Mouse (Mus musculus) embryonic facial prominence, embryonic 11.5 days (tissue): ENCODE data around the gene Zbp1. TPM values are rescaled to one million over a fixed set of nuclear protein-coding genes. Genes with fewer than 3 reads are reported as not detected.

Source experiments
- ATAC-seq: fragments of 200-750 bp; cut with Nextera tagmentation; replicated peaks from 2 replicates; pipeline ENCODE4 v1.8.0; 2017; ENCODE audit warnings: low read depth; ENCODE audit not compliant: insufficient number of reproducible peaks, low FRiP score, low TSS enrichment
- DNase-seq: peaks from one replicate; pipeline ENCODE4 v3.0.0-alpha.2; 2015; ENCODE audit warnings: low spot score
- H3K27ac ChIP-seq: fragments of 300-500 bp; sonication (generic); replicated peaks from 2 replicates; pipeline ENCODE4 v1.5.1; 2014; ENCODE audit warnings: mild to moderate bottlenecking, low read depth, low read length, control low read depth
- H3K27me3 ChIP-seq: fragments of 300-500 bp; sonication (generic); 2 replicates; pipeline ENCODE4 v1.6.1; 2014; ENCODE audit warnings: mild to moderate bottlenecking, low read length, moderate library complexity, mixed read lengths; ENCODE audit not compliant: control insufficient read depth, insufficient read depth
- H3K36me3 ChIP-seq: fragments of 300-500 bp; sonication (generic); replicated peaks from 2 replicates; pipeline ENCODE4 v1.6.1; 2014; ENCODE audit warnings: low read depth, mild to moderate bottlenecking, low read length, moderate library complexity, mixed read lengths; ENCODE audit not compliant: control insufficient read depth, insufficient read depth
- H3K4me1 ChIP-seq: fragments of 300-500 bp; sonication (generic); 2 replicates; pipeline ENCODE4 v1.6.1; 2014; ENCODE audit warnings: low read length, mixed read lengths; ENCODE audit not compliant: control insufficient read depth, insufficient read depth
- H3K4me2 ChIP-seq: fragments of 300-500 bp; sonication (generic); 2 replicates; pipeline ENCODE4 v1.6.1; 2014; ENCODE audit warnings: low read depth, mild to moderate bottlenecking, control low read depth, low read length, moderate library complexity
- H3K4me3 ChIP-seq: fragments of 300-500 bp; sonication (generic); 2 replicates; pipeline ENCODE4 v1.5.1; 2014; ENCODE audit warnings: low read depth, low read length, control low read depth
- H3K9ac ChIP-seq: fragments of 300-500 bp; sonication (generic); replicated peaks from 2 replicates; pipeline ENCODE4 v1.6.1; 2014; ENCODE audit warnings: mild to moderate bottlenecking, control low read depth, low read length
- H3K9me3 ChIP-seq: fragments of 300-500 bp; sonication (generic); replicated peaks from 2 replicates; pipeline ENCODE4 v1.6.1; 2016; ENCODE audit warnings: mild to moderate bottlenecking, low read length, inconsistent platforms, mixed read lengths; ENCODE audit not compliant: control insufficient read depth
- WGBS: fragments of 180-500 bp; shearing (Covaris S2); extraction: QIAGEN DNeasy Blood & Tissue Kit; methylation state at CpG from one replicate; pipeline ENCODE4 v1.1.7; 2014; 5-methylcytosine and 5-hydroxymethylcytosine counted together
- polyA plus RNA-seq: library from polyadenylated mRNA; unstranded; fragments of >200 nt; fragmentation: Nextera tagmentation; extraction: Ambion mirVana; gene quantifications from 2 replicates; pipeline ENCODE4 v1.2.1, GENCODE M21; 2014

Zbp1 gene
- polyA plus RNA-seq, 1 experiment from 2014 or later: not detected

- no peak for ATAC-seq
- whole genome bisulfite sequencing: 24% methylated on average over 9 of the region's 9 CpGs
- no peak overlapping the region for H3K4me2 ChIP-seq
- no peak for DNase-seq
- H3K4me3 ChIP-seq: no peak overlapping the region
- H3K36me3 ChIP-seq: no peaks in the 10 kb centered on the region
- no peaks in the 10 kb centered on the region for H3K9me3 ChIP-seq
- no peak overlapping the region for H3K9ac ChIP-seq
- peaks cover 18% of the 10 kb centered on the region for H3K4me1 ChIP-seq
- no peak overlapping the region for H3K27ac ChIP-seq
- H3K27me3 ChIP-seq: no peaks in the 10 kb centered on the region
Measured at GRCm38 (mm10) chr2:173258459-173259091, 39.9 kb upstream of the Zbp1 start.

GRCm38 (mm10) chr2:173257610-173258009 lies 38.9 kb upstream of the Zbp1 start:
- Histone ChIP-seq H3K4me2 (no peak overlapping the region), H3K27me3 (no peaks in the 10 kb centered on the region), H3K4me3 (no peak overlapping the region), H3K4me1 (peaks cover 23% of the 10 kb centered on the region), H3K27ac (no peak overlapping the region), H3K36me3 (no peaks in the 10 kb centered on the region), H3K9ac (no peak overlapping the region), H3K9me3 (no peaks in the 10 kb centered on the region)
- DNase-seq: no peak
- WGBS: 52% methylated on average over 6 of the region's 7 CpGs
- no peak for ATAC-seq

- 71% methylated on average over 4 of the region's 4 CpGs for whole genome bisulfite sequencing
Measured at GRCm38 (mm10) chr2:173256552-173256949, 37.8 kb upstream of the Zbp1 start.

GRCm38 (mm10) chr2:173255810-173256551 lies 37.3 kb upstream of the Zbp1 start:
- H3K27ac ChIP-seq: no peak overlapping the region
- ATAC-seq (no peak), DNase-seq (no peak)
- peaks cover 23% of the 10 kb centered on the region for H3K4me1 ChIP-seq
- no peaks in the 10 kb centered on the region for H3K36me3 ChIP-seq
- WGBS: 57% methylated on average over 7 of the region's 7 CpGs
- no peak overlapping the region for H3K4me2 ChIP-seq
- no peak overlapping the region for H3K4me3 ChIP-seq
- no peak overlapping the region for H3K9ac ChIP-seq
- no peaks in the 10 kb centered on the region for H3K9me3 ChIP-seq
- no peaks in the 10 kb centered on the region for H3K27me3 ChIP-seq

More at GRCm38 (mm10) chr2:173256552-173256949, 37.8 kb upstream of the Zbp1 start:
- ATAC-seq: no peak
- no peak overlapping the region for H3K9ac ChIP-seq
- no peaks in the 10 kb centered on the region for H3K9me3 ChIP-seq
- DNase-seq: no peak
- H3K4me3 ChIP-seq: no peak overlapping the region
- no peaks in the 10 kb centered on the region for H3K36me3 ChIP-seq
- no peaks in the 10 kb centered on the region for H3K27me3 ChIP-seq
- H3K27ac ChIP-seq: no peak overlapping the region
- H3K4me2 ChIP-seq: no peak overlapping the region
- peaks cover 23% of the 10 kb centered on the region for H3K4me1 ChIP-seq

GRCm38 (mm10) chr2:173253761-173254662 lies 35.3 kb upstream of the Zbp1 start:
- Histone ChIP-seq H3K9me3 (no peaks in the 10 kb centered on the region), H3K4me2 (peak overlapping the region; percentile 21; the same call in 1 of the 2 replicates), H3K27ac (peak overlapping the region; percentile 72), H3K9ac (peak overlapping the region; percentile 28; the same call in 1 of the 2 replicates), H3K4me1 (peaks cover 32% of the 10 kb centered on the region), H3K36me3 (no peaks in the 10 kb centered on the region), H3K27me3 (no peaks in the 10 kb centered on the region), H3K4me3 (no peak overlapping the region)
- WGBS: 19% methylated on average over 26 of the region's 26 CpGs
- ATAC-seq (no peak), DNase-seq (peak; percentile 67)

GRCm38 (mm10) chr2:173251675-173252074 lies 33.0 kb upstream of the Zbp1 start:
- ATAC-seq: no peak
- H3K4me2 ChIP-seq: no peak overlapping the region
- WGBS: 77% methylated on average over 9 of the region's 9 CpGs

GRCm38 (mm10) chr2:173251133-173251532 lies 32.4 kb upstream of the Zbp1 start:
- H3K36me3 ChIP-seq: no peaks in the 10 kb centered on the region
- no peak overlapping the region for H3K4me3 ChIP-seq
- H3K4me1 ChIP-seq: peaks cover 36% of the 10 kb centered on the region
- H3K9me3 ChIP-seq: no peaks in the 10 kb centered on the region
- H3K4me2 ChIP-seq: no peak overlapping the region
- WGBS: 53% methylated on average over 7 of the region's 7 CpGs
- no peak overlapping the region for H3K27ac ChIP-seq
- DNase-seq (no peak), ATAC-seq (no peak)
- no peaks in the 10 kb centered on the region for H3K27me3 ChIP-seq
- H3K9ac ChIP-seq: no peak overlapping the region

More at GRCm38 (mm10) chr2:173251675-173252074, 33.0 kb upstream of the Zbp1 start:
- Histone ChIP-seq H3K27ac (no peak overlapping the region), H3K9ac (no peak overlapping the region), H3K4me3 (no peak overlapping the region), H3K9me3 (no peaks in the 10 kb centered on the region), H3K36me3 (no peaks in the 10 kb centered on the region), H3K4me1 (peaks cover 36% of the 10 kb centered on the region), H3K27me3 (no peaks in the 10 kb centered on the region)
- no peak for DNase-seq
